Mouse (Mus musculus): Measurements from ENCODE around the gene Tnfrsf23.

DNA sequence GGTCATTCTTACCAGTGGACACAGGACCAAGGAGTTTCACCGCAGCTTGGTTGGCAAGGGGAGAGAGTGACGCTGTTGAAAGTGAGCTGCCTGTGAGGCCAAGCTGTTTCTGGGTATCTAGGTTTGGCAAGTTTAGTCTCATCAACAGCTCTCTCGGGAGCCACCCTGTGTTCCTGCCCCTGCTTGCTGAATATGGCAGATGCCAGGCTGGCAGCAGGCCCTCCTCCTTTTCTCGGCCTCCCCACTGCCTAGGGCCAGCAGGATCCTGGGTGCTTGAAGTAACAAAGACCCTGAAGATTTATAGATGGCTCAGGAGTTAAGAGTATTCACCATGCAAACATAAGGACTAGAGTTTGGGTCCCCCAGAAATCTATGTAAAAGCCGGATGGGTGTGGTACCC is 37.0 kb upstream of the Tnfrsf23 start:
- TF ChIP-seq CTCF (IDR thresholded peaks at IDR 0.05; ENCODE audit: low read depth) (no peak), EP300 (IDR thresholded peaks at IDR 0.05; ENCODE audit: low read depth) (no peak)
